Mouse (Mus musculus): Measurements from ENCODE around the gene Sp2. TPM values are rescaled to one million over a fixed set of nuclear protein-coding genes. Genes with fewer than 3 reads are reported as not detected.

The Sp2 gene
- total RNA-seq, 2 experiments from 2014 or later: 9.9 to 10.7 TPM

GRCm38 (mm10) chr11:96976379-96976687 lies 6.4 kb downstream of the Sp2 start:
- DNase-seq (ENCODE audit: extremely low spot score in 1 of 2, low spot score in 2 of 2): no peak
- intact Hi-C loops (cut with DNase I): no loop called here

- DNase-seq (ENCODE audit: extremely low spot score in 1 of 2, low spot score in 2 of 2): no peak
- intact Hi-C loops (cut with DNase I): no loop called here
Measured at GRCm38 (mm10) chr11:96975511-96976378, 7.0 kb downstream of the Sp2 start.

- intact Hi-C loops (cut with DNase I): no loop called here
Measured at GRCm38 (mm10) chr11:96974813-96975212, 7.9 kb downstream of the Sp2 start.

GRCm38 (mm10) chr11:96973426-96973964 lies 9.3 kb downstream of the Sp2 start:
- intact Hi-C loops (cut with DNase I): no loop called here
- DNase-seq (ENCODE audit: extremely low spot score in 1 of 2, low spot score in 2 of 2): no peak

More at GRCm38 (mm10) chr11:96974813-96975212, 7.9 kb downstream of the Sp2 start:
- DNase-seq (ENCODE audit: extremely low spot score in 1 of 2, low spot score in 2 of 2): no peak

- intact Hi-C loops (cut with DNase I): no loop called here
- DNase-seq (ENCODE audit: extremely low spot score in 1 of 2, low spot score in 2 of 2): no peak
Measured at GRCm38 (mm10) chr11:96972906-96973305, 9.9 kb downstream of the Sp2 start.

- intact Hi-C loops (cut with DNase I): no loop called here
- DNase-seq (ENCODE audit: extremely low spot score in 1 of 2, low spot score in 2 of 2): no peak
Measured at GRCm38 (mm10) chr11:96970341-96970740, 12.4 kb downstream of the Sp2 start.

- DNase-seq (ENCODE audit: extremely low spot score in 1 of 2, low spot score in 2 of 2): peak; percentile 54 to 66
- intact Hi-C loops (cut with DNase I): loop anchor here (10.0 kb wide), 1 partner anchor 105 kb away; no protein-coding TSS in a partner anchor
Measured at GRCm38 (mm10) chr11:96969746-96970145, 13.0 kb downstream of the Sp2 start.

GRCm38 (mm10) chr11:96969280-96969722 lies 13.5 kb downstream of the Sp2 start:
- intact Hi-C loops (cut with DNase I): loop anchor here (10.0 kb wide), 1 partner anchor 104 kb away; no protein-coding TSS in a partner anchor
- no peak for DNase-seq (ENCODE audit: extremely low spot score in 1 of 2, low spot score in 2 of 2)

- DNase-seq (ENCODE audit: extremely low spot score in 1 of 2, low spot score in 2 of 2): no peak
- intact Hi-C loops (cut with DNase I): loop anchor here (10.0 kb wide), 1 partner anchor 104 kb away; no protein-coding TSS in a partner anchor
Measured at GRCm38 (mm10) chr11:96968476-96968875, 14.3 kb downstream of the Sp2 start.

GRCm38 (mm10) chr11:96967544-96968269 lies 15.1 kb downstream of the Sp2 start:
- DNase-seq (ENCODE audit: extremely low spot score in 1 of 2, low spot score in 2 of 2): no peak
- intact Hi-C loops (cut with DNase I): loop anchor here (10.0 kb wide), 1 partner anchor 103 kb away; no protein-coding TSS in a partner anchor

GRCm38 (mm10) chr11:96966914-96967543 lies 15.7 kb downstream of the Sp2 start:
- intact Hi-C loops (cut with DNase I): loop anchor here (10.0 kb wide), 1 partner anchor 102 kb away; no protein-coding TSS in a partner anchor
- DNase-seq (ENCODE audit: extremely low spot score in 1 of 2, low spot score in 2 of 2): no peak

GRCm38 (mm10) chr11:96966172-96966571 lies 16.6 kb downstream of the Sp2 start:
- intact Hi-C loops (cut with DNase I): loop anchor here (10.0 kb wide), 1 partner anchor 101 kb away; no protein-coding TSS in a partner anchor
- no peak for DNase-seq (ENCODE audit: extremely low spot score in 1 of 2, low spot score in 2 of 2)

- intact Hi-C loops (cut with DNase I): loop anchor here (2.0 to 10.0 kb wide), 2 partner anchors 47 to 99 kb away; partner anchors contain the start of gene Cdk5rap3
- peak; percentile 85 to 90 for DNase-seq (ENCODE audit: extremely low spot score in 1 of 2, low spot score in 2 of 2)
Measured at GRCm38 (mm10) chr11:96963580-96963979, 19.2 kb downstream of the Sp2 start.

- no peak for DNase-seq (ENCODE audit: extremely low spot score in 1 of 2, low spot score in 2 of 2)
- intact Hi-C loops (cut with DNase I): no loop called here
Measured at GRCm38 (mm10) chr11:96957061-96957805, 25.5 kb downstream of the Sp2 start.

- no peak for DNase-seq (ENCODE audit: extremely low spot score in 1 of 2, low spot score in 2 of 2)
- intact Hi-C loops (cut with DNase I): no loop called here
Measured at GRCm38 (mm10) chr11:96956009-96956724, 26.6 kb downstream of the Sp2 start.

GRCm38 (mm10) chr11:96955094-96955493 lies 27.7 kb downstream of the Sp2 start:
- intact Hi-C loops (cut with DNase I): no loop called here
- DNase-seq (ENCODE audit: extremely low spot score in 1 of 2, low spot score in 2 of 2): no peak

- no peak for DNase-seq (ENCODE audit: extremely low spot score in 1 of 2, low spot score in 2 of 2)
- intact Hi-C loops (cut with DNase I): no loop called here
Measured at GRCm38 (mm10) chr11:96952896-96953295, 29.9 kb downstream of the Sp2 start.

GRCm38 (mm10) chr11:96952426-96952825 lies 30.3 kb downstream of the Sp2 start:
- intact Hi-C loops (cut with DNase I): no loop called here
- no peak for DNase-seq (ENCODE audit: extremely low spot score in 1 of 2, low spot score in 2 of 2)

All from left cerebral cortex, postnatal 10 days (tissue).